Mouse (Mus musculus): ENCODE data around the gene Gm21366.
"Not testable (repeated sequence)": the region's sequence is repeated elsewhere in the genome, so short reads cannot be mapped to it uniquely, and the experiment has no call there.

Gm21366 gene

DNA sequence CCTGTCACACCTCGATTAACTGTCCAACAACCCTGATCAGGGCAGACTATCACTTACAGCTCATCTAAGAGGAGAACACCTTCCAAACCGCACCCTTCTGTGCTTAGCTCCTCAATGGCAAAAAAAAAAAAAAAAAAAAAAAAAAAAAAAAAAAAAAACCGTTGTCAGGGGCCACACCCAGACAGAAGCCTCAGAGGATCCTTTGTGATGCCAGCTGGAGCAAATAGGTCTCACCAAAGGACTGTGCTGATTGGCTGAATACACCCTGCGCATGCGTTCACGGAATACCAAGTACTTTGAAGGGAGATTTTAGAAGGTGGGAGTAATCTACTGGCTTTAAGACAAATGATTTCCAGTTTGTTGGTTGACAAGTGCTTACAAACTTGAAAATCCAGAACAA, at the start of gene Gm21366:
Gene Gm21366, minus strand, starts transcription at position 101 of the 400 bp plus-strand sequence.
- not testable (repeated sequence) for DNase-seq

Measured in embryo, embryonic 11 days (tissue).